Mouse (Mus musculus) MEL-GATA-1-ER (cell line): Measurements from ENCODE around the gene S100a6.

ENCODE experiments used
- DNase-seq: peaks from one replicate; pipeline ENCODE4 v3.0.0-alpha.2; 2012; ENCODE audit warnings: low read depth; ENCODE audit errors: extremely low read depth

Gene S100a6

GRCm38 (mm10) chr3:90600458-90601195, 12.1 kb upstream of the S100a6 start:
- DNase-seq, result no peak

- DNase-seq, result no peak
These were observed 11.1 kb upstream of the S100a6 start, which contains the start of gene Gm42674 for GRCm38 (mm10) chr3:90601486-90602110. Gene Gm42674, plus strand, starts transcription at chr3:90601904.

DNA sequence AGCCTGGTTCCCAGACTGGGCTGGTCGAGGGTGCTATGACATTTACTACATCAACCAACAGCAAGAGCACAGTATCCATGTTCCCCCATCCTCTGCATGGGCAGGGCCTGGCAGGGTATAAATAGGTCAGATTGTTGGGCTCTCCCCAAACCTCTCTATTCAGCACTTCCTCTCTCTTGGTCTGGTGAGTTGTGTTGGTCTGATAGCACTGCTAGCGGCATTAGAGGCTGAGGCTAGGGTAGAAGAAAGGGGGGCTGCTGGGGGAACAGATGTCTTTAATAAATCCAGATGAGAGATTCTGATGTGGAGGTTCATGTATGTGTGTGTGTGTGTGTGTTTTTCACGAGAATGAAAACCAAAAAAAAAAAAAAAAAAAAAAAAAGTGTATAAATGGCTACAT, 9.1 kb upstream of the S100a6 start, which contains the start of gene S100a4:
Gene S100a4 (plus strand): TSS at position 149 of the 400 bp plus-strand sequence.
- DNase-seq, result peak; percentile 88

- DNase-seq, result peak; percentile 88
These were observed 8.3 kb upstream of the S100a6 start for GRCm38 (mm10) chr3:90604416-90604815.

GRCm38 (mm10) chr3:90605049-90605448, 7.6 kb upstream of the S100a6 start:
- DNase-seq, result no peak

- no peak for DNase-seq
These were observed 6.9 kb upstream of the S100a6 start for GRCm38 (mm10) chr3:90605736-90606135.

- no peak for DNase-seq
These were observed 6.5 kb upstream of the S100a6 start for GRCm38 (mm10) chr3:90606185-90606584.

GRCm38 (mm10) chr3:90607361-90607760, 5.3 kb upstream of the S100a6 start:
- no peak for DNase-seq

DNA sequence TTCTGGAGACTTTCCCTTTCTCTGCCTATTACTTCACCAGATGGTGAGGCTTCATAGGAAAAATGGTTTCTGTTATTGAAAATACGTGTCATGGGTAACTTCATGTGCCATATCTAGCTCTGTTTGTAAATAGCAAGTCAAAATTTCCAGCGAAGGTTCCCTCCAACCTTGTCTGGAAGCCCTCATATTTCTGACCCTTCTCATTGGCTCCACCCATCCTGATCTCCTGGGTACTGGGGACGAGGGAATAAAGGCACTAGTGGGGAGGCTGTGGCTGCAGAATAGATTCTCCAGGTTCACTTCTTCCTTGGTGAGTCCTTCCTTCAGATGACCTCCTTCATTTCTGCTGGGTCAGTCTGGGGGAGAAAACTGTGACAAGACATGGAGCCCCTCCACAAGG, 4.5 kb upstream of the S100a6 start, which contains the start of gene S100a5:
Gene S100a5 (plus strand): TSS at position 301 of the 400 bp plus-strand sequence.
- no peak for DNase-seq

DNA sequence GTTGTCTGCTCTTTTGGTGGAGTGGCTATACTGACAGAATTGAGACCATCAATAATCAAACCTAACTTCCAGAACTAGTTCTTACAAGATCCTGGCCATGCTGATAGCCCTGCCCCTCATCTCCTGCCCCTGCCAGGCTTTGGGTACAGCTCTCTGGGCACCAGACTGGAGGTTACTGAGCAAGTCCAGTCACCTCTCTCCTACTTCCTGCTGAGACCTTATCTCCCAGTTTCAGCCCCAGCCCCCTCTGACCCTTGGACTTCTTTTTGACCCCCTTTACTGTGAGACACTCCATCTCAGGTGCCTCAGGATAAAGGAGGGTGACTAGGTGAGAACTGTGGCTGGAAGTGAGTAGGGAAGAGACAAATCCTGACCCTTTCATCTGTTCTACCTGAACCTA, 3.6 kb upstream of the S100a6 start:
- no peak for DNase-seq

- DNase-seq, result no peak
These were observed 1.2 kb upstream of the S100a6 start for GRCm38 (mm10) chr3:90611494-90611893.

DNA sequence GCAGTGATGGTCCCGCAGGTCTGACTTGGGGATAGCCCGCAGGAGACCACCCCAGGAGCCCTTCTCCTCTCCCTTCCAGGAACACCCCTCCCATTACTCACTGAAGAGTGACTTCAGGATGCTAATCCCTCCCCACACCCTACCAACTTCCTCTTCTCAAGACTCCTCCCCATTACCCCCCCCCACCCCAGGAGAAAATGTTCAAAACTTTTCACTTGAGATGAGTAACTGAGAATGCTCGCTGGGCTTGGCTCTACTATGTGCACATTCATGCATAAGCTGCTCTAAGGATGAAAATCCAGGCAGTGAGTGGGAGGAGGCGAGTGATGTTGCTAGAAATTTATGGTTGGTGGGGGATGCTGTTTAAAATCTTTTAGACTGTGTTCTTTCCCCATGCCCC, 621 bp upstream of the S100a6 start:
- peak; percentile 66 for DNase-seq

DNA sequence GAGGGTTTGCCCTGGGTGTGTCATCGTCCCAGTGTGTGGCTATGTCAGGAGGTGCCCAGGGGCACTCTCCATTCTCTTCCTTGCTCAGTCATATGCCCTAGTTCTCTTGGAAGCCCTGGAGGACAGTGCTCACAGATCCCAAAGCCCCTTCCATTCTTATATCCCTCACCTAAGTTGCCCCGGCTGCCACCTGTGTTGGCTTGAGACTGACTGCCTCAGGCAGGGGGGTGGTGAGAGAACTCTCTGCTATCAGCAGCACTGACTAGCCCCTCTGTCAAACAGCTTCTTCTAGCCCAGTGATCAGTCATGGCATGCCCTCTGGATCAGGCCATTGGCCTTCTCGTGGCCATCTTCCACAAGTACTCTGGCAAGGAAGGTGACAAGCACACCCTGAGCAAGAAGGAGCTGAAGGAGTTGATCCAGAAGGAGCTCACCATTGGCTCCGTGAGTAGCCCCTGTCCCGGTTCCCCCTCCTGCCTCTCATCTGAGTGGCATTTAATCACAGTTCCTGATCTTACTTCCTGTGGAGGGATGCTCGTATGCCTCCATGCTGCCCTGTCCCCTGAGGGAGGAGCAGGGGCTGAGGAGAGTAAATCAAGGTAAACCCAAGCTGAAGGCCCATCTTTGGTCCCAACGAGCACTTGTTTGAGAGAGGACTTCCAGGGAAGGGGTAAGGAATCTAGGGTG, 922 bp downstream of the S100a6 start:
- no peak for DNase-seq

GRCm38 (mm10) chr3:90614148-90614530, 1.5 kb downstream of the S100a6 start:
- no peak for DNase-seq

GRCm38 (mm10) chr3:90614611-90615251, 2.0 kb downstream of the S100a6 start:
- DNase-seq, result no peak

GRCm38 (mm10) chr3:90615415-90615814, 2.7 kb downstream of the S100a6 start:
- peak; percentile 68 for DNase-seq

GRCm38 (mm10) chr3:90615911-90616310, 3.2 kb downstream of the S100a6 start:
- DNase-seq, result no peak

DNA sequence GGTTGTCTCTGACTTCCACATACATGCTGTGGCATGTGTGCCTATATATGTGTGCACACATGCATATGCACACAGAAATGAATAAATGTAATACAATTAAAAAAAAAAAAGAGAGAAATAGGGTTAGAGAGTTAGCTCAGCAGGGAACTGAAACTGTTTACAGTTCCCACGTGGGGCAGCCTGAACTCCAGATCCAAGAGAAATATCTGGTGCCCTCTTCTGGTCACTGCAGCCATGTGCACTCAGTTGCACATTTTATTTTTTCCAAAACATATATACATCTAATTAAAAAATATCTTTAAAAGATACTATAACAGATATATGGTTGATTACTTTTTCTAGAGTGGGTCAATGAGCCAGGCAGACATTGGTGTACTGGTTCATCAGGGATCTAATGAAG, 4.9 kb downstream of the S100a6 start:
- no peak for DNase-seq

GRCm38 (mm10) chr3:90621552-90621951, 8.9 kb downstream of the S100a6 start:
- DNase-seq, result no peak

DNA sequence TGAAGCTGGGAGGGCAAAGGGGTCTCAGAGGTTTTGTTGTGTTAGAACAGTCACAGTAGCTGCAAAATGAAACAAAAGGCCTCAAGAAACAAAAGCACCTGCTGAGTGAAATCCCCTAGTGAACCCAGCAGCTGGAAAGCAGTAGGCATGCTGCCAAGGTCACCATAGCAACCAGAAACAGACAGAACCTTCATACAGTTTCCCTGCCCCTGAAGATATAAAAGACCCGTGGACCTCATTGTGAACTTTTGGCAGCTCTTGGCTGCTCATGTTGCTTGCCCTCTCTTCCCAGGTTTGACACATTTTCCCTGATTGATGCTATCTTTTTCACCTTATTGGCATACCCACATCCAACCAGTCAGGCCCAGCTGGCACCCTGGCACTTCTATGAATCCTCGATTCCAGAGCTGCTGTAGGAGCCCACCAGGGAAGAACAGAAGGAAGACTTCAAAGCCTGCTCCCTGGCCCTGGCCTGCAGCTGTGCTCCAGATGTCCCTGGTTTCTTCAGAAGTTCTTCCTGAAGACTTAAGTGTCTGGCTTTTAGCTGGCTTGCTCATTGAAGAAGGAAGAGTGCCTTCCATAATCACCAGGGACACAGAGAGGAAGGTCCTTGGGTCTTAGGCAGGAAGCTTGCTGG, 10.9 kb downstream of the S100a6 start:
- DNase-seq, result no peak

GRCm38 (mm10) chr3:90625496-90625895, 12.8 kb downstream of the S100a6 start:
- DNase-seq, result no peak
